Mouse (Mus musculus) bone marrow macrophage, adult 2 months (primary cell): ENCODE results near the gene Trir. TPM values are rescaled to one million over a fixed set of nuclear protein-coding genes. Genes with fewer than 3 reads are reported as not detected.

ENCODE experiments used
- H3K27ac ChIP-seq: 2 replicates; pipeline ENCODE4 v1.5.1; 2012; ENCODE audit warnings: low read depth, low read length; ENCODE audit not compliant: insufficient read depth
- H3K4me1 ChIP-seq: 2 replicates; pipeline ENCODE4 v1.6.1; 2012; ENCODE audit warnings: low read length; ENCODE audit not compliant: control insufficient read depth, insufficient read depth
- H3K4me3 ChIP-seq: 2 replicates; pipeline ENCODE4 v1.5.1; 2012; ENCODE audit warnings: mild to moderate bottlenecking, low read length, moderate library complexity; ENCODE audit not compliant: insufficient read depth
- CTCF ChIP-seq: IDR thresholded peaks from 2 replicates; pipeline ENCODE4 v1.5.1; 2012; ENCODE audit warnings: low read depth, mild to moderate bottlenecking, low read length, moderate library complexity
- POLR2A ChIP-seq: IDR thresholded peaks from 2 replicates; pipeline ENCODE4 v1.6.1; 2012; ENCODE audit warnings: mild to moderate bottlenecking, low read depth, low read length, borderline replicate concordance
- polyA plus RNA-seq: library from polyadenylated mRNA; stranded (reverse); fragments of >200 nt; gene quantifications from 2 replicates; pipeline ENCODE4 v1.2.4, GENCODE M21; 2012; ENCODE audit not compliant: missing spikeins, insufficient read depth, insufficient read length

Gene Trir
- polyA plus RNA-seq, 1 experiment = 145 TPM

DNA sequence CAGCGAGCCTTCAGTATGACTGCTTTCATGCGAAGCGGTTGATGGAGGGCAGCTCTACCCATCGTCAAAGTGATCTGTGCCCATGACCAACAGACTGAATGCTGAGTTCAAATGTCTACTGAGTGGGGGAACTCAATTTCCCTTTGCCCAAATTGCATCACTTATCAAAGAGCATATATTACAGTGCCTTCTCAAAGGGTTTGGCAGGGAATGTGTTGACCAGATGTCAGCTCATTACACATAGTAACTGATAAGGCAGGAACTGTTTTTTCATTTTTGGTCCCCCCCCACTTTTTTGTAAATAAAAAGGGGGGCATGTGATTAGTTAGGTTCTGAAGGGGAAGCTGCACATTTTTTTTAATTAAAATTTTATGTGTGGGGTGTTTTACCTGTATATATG lies 36.0 kb downstream of the Trir start:
- TF ChIP-seq POLR2A = no peak
- TF ChIP-seq CTCF = no peak
- Histone ChIP-seq H3K27ac (no peak overlapping the region), H3K4me1 (peaks cover 5% of the 10 kb centered on the region), H3K4me3 (no peak overlapping the region)

DNA sequence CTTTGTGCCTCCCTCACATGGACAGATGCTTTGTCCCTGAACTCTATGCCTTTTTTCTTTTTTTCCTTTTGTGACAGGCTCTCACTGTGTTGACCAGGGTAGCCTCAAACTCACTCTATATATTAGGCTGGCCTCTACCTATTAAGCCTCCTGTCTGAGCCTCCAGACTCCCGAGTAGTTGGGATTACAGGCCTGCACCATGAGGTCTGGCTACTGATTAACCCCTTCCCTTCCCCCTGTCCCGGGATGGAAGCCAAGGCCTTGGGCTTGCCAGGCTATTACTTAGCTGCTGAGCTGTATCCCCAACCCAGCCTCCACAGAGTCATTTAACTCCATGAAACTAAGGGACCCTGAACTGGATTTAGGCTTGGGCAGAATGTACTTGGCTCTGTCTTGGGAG lies 38.6 kb downstream of the Trir start:
- TF ChIP-seq CTCF (no peak), POLR2A (no peak)
- H3K4me1 ChIP-seq = peaks cover 5% of the 10 kb centered on the region
- H3K4me3 ChIP-seq = no peak overlapping the region
- no peak overlapping the region for H3K27ac ChIP-seq

DNA sequence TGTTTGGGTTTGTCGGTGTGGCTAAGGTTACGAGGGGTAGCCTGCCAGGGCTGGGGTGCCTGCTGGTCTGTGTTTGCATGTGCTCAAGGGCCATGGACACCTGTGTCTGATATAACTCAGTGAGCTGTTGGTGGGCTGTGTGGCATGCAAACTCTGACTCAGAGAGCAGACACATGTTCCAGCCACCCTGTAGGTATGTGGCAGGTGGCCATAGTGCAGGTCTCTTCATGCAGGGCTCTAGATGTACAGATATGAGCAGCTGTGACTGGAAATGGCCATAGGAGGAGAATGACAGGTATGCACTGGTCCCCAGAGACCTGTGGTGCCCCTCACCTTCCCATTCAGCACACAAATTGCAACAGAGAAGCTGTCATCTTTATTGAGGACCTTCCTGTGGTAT lies 40.5 kb downstream of the Trir start:
- Histone ChIP-seq H3K4me1 (peaks cover 8% of the 10 kb centered on the region), H3K4me3 (no peak overlapping the region), H3K27ac (no peak overlapping the region)
- TF ChIP-seq CTCF = no peak
- no peak for TF ChIP-seq POLR2A

DNA sequence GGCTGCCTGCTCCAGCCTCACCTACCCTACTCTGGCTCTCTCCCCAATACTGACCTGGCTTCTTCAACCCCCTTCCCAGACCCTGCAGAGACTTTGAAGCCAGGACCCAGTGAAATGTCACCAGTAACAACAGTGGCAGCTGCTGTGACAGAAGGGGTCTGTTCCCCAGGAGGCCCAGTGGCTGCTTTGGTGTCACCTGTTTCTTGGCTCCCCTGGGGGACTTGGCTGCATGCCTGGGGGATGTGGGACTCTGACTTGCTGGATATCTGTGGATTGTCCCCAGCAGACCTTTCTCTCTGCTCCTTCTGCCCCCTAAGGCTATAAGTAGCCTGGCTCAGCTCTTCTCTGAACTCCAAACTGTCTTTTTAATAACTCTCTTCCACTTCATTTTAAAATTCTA lies 41.4 kb downstream of the Trir start, which contains the start of gene Gm5741:
Gm5741 (minus strand) TSS at position 1 of the 400 bp plus-strand sequence.
- no peak within 1 kb of the TSS for H3K4me3 ChIP-seq
- TF ChIP-seq POLR2A = no peak
- no peak for TF ChIP-seq CTCF
- H3K4me1 ChIP-seq = peaks cover 11% of the 10 kb centered on the region
- H3K27ac ChIP-seq = no peak within 1 kb of the TSS

DNA sequence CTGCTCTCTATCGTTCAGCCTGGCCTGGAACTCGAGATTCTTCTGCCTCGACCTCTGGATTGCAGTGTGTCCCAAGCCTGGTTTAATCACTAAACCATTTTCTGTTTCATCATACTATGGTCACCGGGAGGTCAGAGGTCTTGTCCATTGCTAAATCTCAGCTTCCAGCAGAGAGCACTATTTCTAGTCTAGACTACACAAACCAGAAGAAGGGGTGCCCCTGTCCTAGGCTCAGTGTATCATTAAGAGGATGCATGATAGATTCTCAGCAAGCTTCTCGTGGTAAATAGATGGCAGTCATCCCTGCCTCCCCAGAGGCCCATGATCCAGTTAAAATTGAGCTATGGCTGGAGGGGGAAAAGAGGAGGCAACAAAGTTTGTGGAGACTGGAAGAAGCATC lies 44.4 kb downstream of the Trir start:
- H3K4me1 ChIP-seq = peaks cover 12% of the 10 kb centered on the region
- H3K27ac ChIP-seq = peak overlapping the region; percentile 89
- TF ChIP-seq CTCF = no peak
- no peak for TF ChIP-seq POLR2A
- peak overlapping the region; percentile 90 for H3K4me3 ChIP-seq

DNA sequence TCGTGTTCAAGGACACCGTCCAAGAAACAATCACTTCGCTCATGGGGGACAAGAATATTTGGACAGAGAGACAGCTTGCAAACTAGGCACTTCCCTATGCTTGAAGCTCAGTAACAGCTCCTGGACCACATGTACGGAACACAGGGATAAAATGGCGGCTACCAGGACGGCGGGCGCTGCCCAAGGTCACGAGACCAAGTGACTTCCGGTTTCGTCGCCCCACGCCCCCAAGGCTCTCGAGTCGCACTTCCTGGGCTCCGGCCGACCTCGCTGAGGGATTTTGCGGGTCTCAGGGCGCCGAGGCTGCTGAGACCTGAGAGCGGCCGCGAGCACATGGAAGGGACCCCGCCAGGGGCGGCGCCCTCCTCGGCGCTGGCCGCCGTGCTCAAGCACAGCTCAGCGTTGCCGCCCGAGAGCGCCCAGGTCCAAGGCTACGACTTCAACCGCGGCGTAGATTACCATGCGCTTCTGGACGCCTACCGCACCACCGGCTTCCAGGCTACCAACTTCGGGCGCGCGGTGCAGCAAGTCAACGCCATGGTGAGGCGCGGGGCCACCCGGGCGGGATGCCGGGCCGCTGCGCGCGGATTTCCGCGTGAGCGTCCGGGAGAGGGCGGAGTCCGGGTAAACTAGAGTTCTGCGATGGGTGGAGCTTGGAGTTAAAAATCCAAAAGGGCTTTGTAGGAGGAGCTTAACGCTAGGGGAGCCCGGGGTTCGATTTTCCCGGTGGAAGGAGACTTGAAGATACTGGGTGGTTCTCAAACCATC lies 45.1 kb downstream of the Trir start, which contains the start of gene Dhps:
Dhps (plus strand) TSS at position 244 of the 768 bp plus-strand sequence.
- H3K4me3 ChIP-seq = peak within 1 kb of the TSS; percentile 90
- peak within 1 kb of the TSS; percentile 89 for H3K27ac ChIP-seq
- no peak for TF ChIP-seq CTCF
- TF ChIP-seq POLR2A = no peak
- H3K4me1 ChIP-seq = peaks cover 12% of the 10 kb centered on the region

DNA sequence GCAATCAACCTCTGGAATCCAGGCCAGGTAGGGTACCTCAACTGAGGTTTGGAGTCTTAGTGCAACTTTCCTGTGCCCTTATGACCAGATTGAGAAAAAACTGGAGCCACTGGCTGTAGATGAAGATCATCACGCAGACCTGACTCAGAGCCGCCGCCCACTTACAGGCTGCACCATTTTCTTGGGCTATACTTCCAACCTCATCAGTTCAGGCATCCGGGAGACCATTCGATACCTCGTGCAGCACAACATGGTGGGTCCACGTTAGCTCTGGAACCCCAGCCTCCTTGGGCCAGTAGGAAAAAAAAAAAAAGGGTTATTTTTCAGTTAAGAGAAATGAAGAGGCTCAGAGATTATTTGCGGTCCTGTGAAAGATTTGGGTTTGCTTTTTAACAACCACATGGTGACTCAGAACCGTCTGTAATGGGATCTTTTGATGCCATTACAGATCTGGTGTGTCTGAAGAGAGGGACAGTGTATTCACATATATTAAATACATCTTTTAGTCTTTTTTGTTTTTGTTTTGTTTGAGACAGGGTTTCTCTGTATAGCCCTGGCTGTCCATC lies 45.8 kb downstream of the Trir start:
- Histone ChIP-seq H3K27ac (peak overlapping the region; percentile 35), H3K4me1 (peaks cover 12% of the 10 kb centered on the region), H3K4me3 (peak overlapping the region; percentile 90)
- TF ChIP-seq CTCF = no peak
- TF ChIP-seq POLR2A = no peak; the same call in 1 of the 2 replicates

DNA sequence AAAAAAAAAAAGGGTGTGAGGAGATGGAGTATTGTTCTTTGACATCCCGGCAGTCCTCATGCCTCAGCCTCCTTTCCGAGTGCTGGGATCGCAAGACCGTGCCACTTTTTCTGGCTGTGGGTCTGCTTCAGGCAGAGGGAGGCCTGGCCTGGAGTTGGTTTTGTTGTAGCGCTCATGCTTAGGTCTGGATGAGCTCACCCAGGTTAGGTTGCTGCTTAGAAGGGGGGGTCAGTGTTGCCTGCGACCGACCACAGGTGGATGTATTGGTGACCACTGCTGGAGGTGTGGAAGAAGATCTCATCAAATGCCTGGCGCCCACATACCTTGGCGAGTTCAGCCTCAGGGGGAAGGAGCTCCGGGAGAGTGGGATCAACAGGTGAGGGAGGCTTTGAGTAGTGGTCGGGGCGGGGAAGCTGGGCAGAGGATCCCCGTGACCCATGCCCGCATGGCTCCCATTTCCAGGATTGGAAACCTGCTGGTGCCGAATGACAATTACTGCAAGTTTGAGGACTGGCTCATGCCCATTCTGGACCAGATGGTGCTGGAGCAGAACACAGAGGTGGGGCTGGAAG lies 46.5 kb downstream of the Trir start:
- no peak overlapping the region for H3K4me3 ChIP-seq
- H3K27ac ChIP-seq = no peak overlapping the region
- TF ChIP-seq POLR2A (no peak), CTCF (no peak)

DNA sequence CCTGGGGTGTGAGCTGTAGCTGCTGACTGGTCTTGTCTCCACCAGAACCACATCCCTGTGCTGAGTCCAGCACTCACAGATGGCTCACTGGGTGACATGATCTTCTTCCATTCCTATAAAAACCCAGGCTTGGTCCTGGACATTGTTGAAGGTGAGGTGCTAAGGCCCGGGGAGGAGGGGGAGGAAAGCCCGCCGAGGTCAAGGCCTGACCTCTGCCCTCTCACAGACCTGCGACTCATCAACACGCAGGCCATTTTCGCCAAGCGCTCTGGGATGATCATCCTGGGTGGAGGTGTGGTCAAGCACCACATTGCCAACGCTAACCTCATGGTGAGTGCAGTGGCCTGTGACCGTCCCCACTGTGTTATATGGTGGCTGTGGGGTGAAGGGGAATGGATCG lies 47.5 kb downstream of the Trir start:
- no peak for TF ChIP-seq CTCF
- TF ChIP-seq POLR2A = no peak
- Histone ChIP-seq H3K27ac (no peak overlapping the region), H3K4me3 (no peak overlapping the region), H3K4me1 (peaks cover 14% of the 10 kb centered on the region)

More for the DNA sequence above, 46.5 kb downstream of the Trir start:
- H3K4me1 ChIP-seq = peaks cover 12% of the 10 kb centered on the region

DNA sequence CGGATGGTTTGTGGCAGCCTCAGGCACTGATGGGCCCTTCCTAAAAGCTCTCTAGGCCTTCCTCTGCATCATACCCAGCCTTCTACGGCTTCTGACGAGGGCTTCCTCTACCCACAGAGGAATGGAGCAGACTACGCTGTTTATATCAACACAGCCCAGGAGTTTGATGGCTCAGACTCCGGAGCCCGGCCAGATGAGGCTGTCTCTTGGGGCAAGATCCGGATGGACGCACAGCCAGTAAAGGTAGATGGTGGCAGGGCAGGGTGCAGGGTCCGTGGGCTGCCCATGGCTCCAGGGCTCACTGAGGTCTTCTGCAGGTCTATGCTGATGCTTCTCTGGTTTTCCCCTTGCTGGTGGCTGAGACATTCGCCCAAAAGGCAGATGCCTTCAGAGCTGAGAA lies 48.0 kb downstream of the Trir start:
- Histone ChIP-seq H3K4me1 (peaks cover 14% of the 10 kb centered on the region), H3K27ac (no peak overlapping the region), H3K4me3 (no peak overlapping the region)
- no peak for TF ChIP-seq POLR2A
- no peak for TF ChIP-seq CTCF
